Mouse (Mus musculus) lung, adult 10 weeks (tissue): Measurements from ENCODE around the gene Dhrs2. TPM values are rescaled to one million over a fixed set of nuclear protein-coding genes. Genes with fewer than 3 reads are reported as not detected.

Source experiments
- polyA plus RNA-seq: library from polyadenylated mRNA; stranded (reverse); fragments of 350-450 nt; fragmentation: Illumina TruSeq; extraction: RNeasy Lipid Tissue Mini Kit (QIAGEN cat#74804); gene quantifications from one replicate; pipeline ENCODE4 v1.2.3, GENCODE M21; 2014; ENCODE audit warnings: low read depth, low replicate concordance; ENCODE audit not compliant: insufficient read depth

The Dhrs2 gene
- polyA plus RNA-seq, result not detected

GRCm38 (mm10) chr14:55221707-55222106 lies at the start of gene Dhrs2:
Gene Dhrs2 (plus strand): TSS chr14:55222007.

Other genes with a start within 250 kb of the Dhrs2 start
- not detected for gene Gm17428, start 245.1 kb upstream of the Dhrs2 start, polyA plus RNA-seq
- gene Myh7, start 227.4 kb upstream of the Dhrs2 start, polyA plus RNA-seq, result 10.6 TPM
- 49.9 TPM for gene Ngdn, start 206.6 kb upstream of the Dhrs2 start, polyA plus RNA-seq
- 0.37 TPM for gene Zfhx2, start 129.7 kb upstream of the Dhrs2 start, polyA plus RNA-seq
- 7.4 TPM for gene Thtpa, start 127.2 kb upstream of the Dhrs2 start, polyA plus RNA-seq
- gene Ap1g2, start 115.4 kb upstream of the Dhrs2 start, polyA plus RNA-seq, result 16.4 TPM
- gene Jph4, start 105.1 kb upstream of the Dhrs2 start, polyA plus RNA-seq, result 0.07 TPM